Mouse (Mus musculus) megakaryocyte, embryonic 14.5 days (primary cell): ENCODE data around the gene Brd1. TPM values are rescaled to one million over a fixed set of nuclear protein-coding genes. Genes with fewer than 3 reads are reported as not detected.
"Not testable (repeated sequence)": the region's sequence is repeated elsewhere in the genome, so short reads cannot be mapped to it uniquely, and the experiment has no call there.

Experiments used
- H3K27me3 ChIP-seq: replicated peaks from 2 replicates; pipeline ENCODE3; 2012; ENCODE audit warnings: inconsistent platforms
- H3K36me3 ChIP-seq: replicated peaks from 2 replicates; pipeline ENCODE3; 2012; ENCODE audit warnings: low read length, inconsistent platforms, mixed read lengths
- H3K4me1 ChIP-seq: 2 replicates; pipeline ENCODE4 v1.6.1; 2012; ENCODE audit warnings: inconsistent platforms
- H3K4me3 ChIP-seq: replicated peaks from 2 replicates; pipeline ENCODE3; 2012; ENCODE audit warnings: moderate library complexity, mild to moderate bottlenecking, inconsistent platforms
- H3K9me3 ChIP-seq: 2 replicates; pipeline ENCODE4 v1.6.1; 2012; ENCODE audit warnings: inconsistent platforms
- FLI1 ChIP-seq: IDR thresholded peaks from 2 replicates; pipeline ENCODE4 v1.6.1; 2012; ENCODE audit warnings: low read length, inconsistent platforms, mixed read lengths
- GATA1 ChIP-seq: IDR thresholded peaks from 3 replicates; pipeline ENCODE4 v1.6.1; 2012; ENCODE audit warnings: mixed read lengths, low read length, inconsistent platforms, borderline replicate concordance
- polyA plus RNA-seq: library from polyadenylated mRNA; stranded (reverse); fragments of >175 nt; gene quantifications from 2 replicates; pipeline ENCODE4 v1.2.3, GENCODE M21; 2012; ENCODE audit warnings: low replicate concordance; ENCODE audit not compliant: insufficient read depth

Gene Brd1
- polyA plus RNA-seq = 5.6 and 17.6 TPM in 2 replicates

- TF ChIP-seq GATA1 = no peak
- TF ChIP-seq FLI1 = no peak
- H3K4me1 ChIP-seq = peaks cover 59% of the 10 kb centered on the region
- H3K36me3 ChIP-seq = peaks cover 40% of the 10 kb centered on the region
- H3K4me3 ChIP-seq = peak within 1 kb of the TSS; percentile 99
- no peaks in the 10 kb centered on the region for H3K9me3 ChIP-seq
- no peaks in the 10 kb centered on the region for H3K27me3 ChIP-seq
Observed at GRCm38 (mm10) chr15:88733834-88734571, at the start of gene Brd1. TSS of gene Brd1 (minus strand) at chr15:88734233.

GRCm38 (mm10) chr15:88774630-88775029, 40.6 kb upstream of the Brd1 start:
- Histone ChIP-seq H3K36me3 (peaks cover 77% of the 10 kb centered on the region), H3K4me1 (peaks cover 17% of the 10 kb centered on the region)
- H3K4me3 ChIP-seq, H3K27me3 ChIP-seq, H3K9me3 ChIP-seq: not testable (repeated sequence)

GRCm38 (mm10) chr15:88768537-88768936, 34.5 kb upstream of the Brd1 start:
- Histone ChIP-seq H3K4me3 (no peak overlapping the region), H3K36me3 (peaks cover 64% of the 10 kb centered on the region), H3K27me3 (no peaks in the 10 kb centered on the region), H3K4me1 (peaks cover 6% of the 10 kb centered on the region; the same call in 1 of the 2 replicates), H3K9me3 (no peaks in the 10 kb centered on the region)
- TF ChIP-seq FLI1 (no peak), GATA1 (no peak)

- peaks cover 67% of the 10 kb centered on the region for H3K36me3 ChIP-seq
- H3K9me3 ChIP-seq, H3K4me3 ChIP-seq: not testable (repeated sequence)
Observed at GRCm38 (mm10) chr15:88766139-88766538, 32.1 kb upstream of the Brd1 start.

GRCm38 (mm10) chr15:88761551-88761950, 27.5 kb upstream of the Brd1 start:
- H3K9me3 ChIP-seq = no peaks in the 10 kb centered on the region
- no peaks in the 10 kb centered on the region for H3K27me3 ChIP-seq
- peaks cover 80% of the 10 kb centered on the region for H3K36me3 ChIP-seq
- TF ChIP-seq GATA1 (no peak), FLI1 (no peak)
- peaks cover 28% of the 10 kb centered on the region for H3K4me1 ChIP-seq
- H3K4me3 ChIP-seq = no peak overlapping the region

More at GRCm38 (mm10) chr15:88766139-88766538, 32.1 kb upstream of the Brd1 start:
- peaks cover 13% of the 10 kb centered on the region; the same call in 1 of the 2 replicates for H3K4me1 ChIP-seq
- H3K27me3 ChIP-seq = not testable (repeated sequence)

GRCm38 (mm10) chr15:88758061-88758460, 24.0 kb upstream of the Brd1 start:
- Histone ChIP-seq H3K9me3 (no peaks in the 10 kb centered on the region), H3K4me3 (no peak overlapping the region), H3K4me1 (peaks cover 51% of the 10 kb centered on the region), H3K27me3 (no peaks in the 10 kb centered on the region), H3K36me3 (peaks cover 75% of the 10 kb centered on the region)
- no peak for TF ChIP-seq FLI1
- no peak for TF ChIP-seq GATA1

GRCm38 (mm10) chr15:88755761-88756160, 21.7 kb upstream of the Brd1 start:
- no peaks in the 10 kb centered on the region for H3K27me3 ChIP-seq
- TF ChIP-seq FLI1 (no peak), GATA1 (no peak)
- H3K4me1 ChIP-seq = peaks cover 49% of the 10 kb centered on the region
- H3K4me3 ChIP-seq = no peak overlapping the region
- H3K9me3 ChIP-seq = no peaks in the 10 kb centered on the region
- peaks cover 52% of the 10 kb centered on the region for H3K36me3 ChIP-seq

DNA sequence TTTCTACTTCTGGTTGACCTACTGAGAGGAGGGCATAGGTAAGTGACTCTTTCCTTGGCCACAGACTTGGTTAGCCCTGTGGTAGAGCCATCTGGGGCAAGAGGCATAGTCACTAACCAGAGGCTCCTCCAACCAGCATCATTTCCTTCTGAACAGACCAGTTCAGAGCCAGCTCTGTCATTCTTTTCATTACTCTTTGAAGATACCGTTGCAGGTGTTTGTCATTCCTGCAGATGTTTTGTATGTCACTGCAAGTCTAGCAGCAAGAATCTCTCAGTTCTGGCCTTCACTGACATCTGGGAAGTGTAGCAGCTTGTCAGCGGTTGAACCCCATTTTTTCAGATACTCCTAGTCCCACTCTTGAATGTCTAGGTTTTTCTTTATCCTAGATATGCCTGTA, 20.9 kb upstream of the Brd1 start:
- H3K4me1 ChIP-seq = peaks cover 58% of the 10 kb centered on the region
- H3K27me3 ChIP-seq = no peaks in the 10 kb centered on the region
- H3K9me3 ChIP-seq = no peaks in the 10 kb centered on the region
- TF ChIP-seq GATA1 (no peak), FLI1 (no peak)
- peaks cover 45% of the 10 kb centered on the region for H3K36me3 ChIP-seq
- no peak overlapping the region for H3K4me3 ChIP-seq

GRCm38 (mm10) chr15:88752403-88752733, 18.3 kb upstream of the Brd1 start:
- TF ChIP-seq GATA1 (no peak), FLI1 (no peak)
- H3K4me1 ChIP-seq = peaks cover 43% of the 10 kb centered on the region
- H3K27me3 ChIP-seq = no peaks in the 10 kb centered on the region
- no peaks in the 10 kb centered on the region for H3K9me3 ChIP-seq
- peak overlapping the region; percentile 98 for H3K4me3 ChIP-seq
- H3K36me3 ChIP-seq = peaks cover 21% of the 10 kb centered on the region

GRCm38 (mm10) chr15:88751564-88752402, 17.8 kb upstream of the Brd1 start, which contains the start of gene Zbed4:
TSS of gene Zbed4 (plus strand) at chr15:88751660.
- H3K36me3 ChIP-seq = peaks cover 15% of the 10 kb centered on the region
- peak within 1 kb of the TSS; percentile 98 for H3K4me3 ChIP-seq
- TF ChIP-seq FLI1 (no peak), GATA1 (no peak)
- no peaks in the 10 kb centered on the region for H3K9me3 ChIP-seq
- no peaks in the 10 kb centered on the region for H3K27me3 ChIP-seq
- H3K4me1 ChIP-seq = peaks cover 40% of the 10 kb centered on the region
